Mouse (Mus musculus) brown adipose tissue, adult 24 weeks (tissue): Measurements from ENCODE around the gene Pabpc5. TPM values are rescaled to one million over a fixed set of nuclear protein-coding genes. Genes with fewer than 3 reads are reported as not detected.
A peak's percentile ranks its signal among the peaks of the same experiment; 100 is the strongest.

Experiments used
- H3K27ac ChIP-seq: fragments of 200-500 bp; replicated peaks from 2 replicates; pipeline ENCODE4 v1.5.1; 2012; ENCODE audit warnings: low read depth, mild to moderate bottlenecking, low read length
- H3K4me1 ChIP-seq: fragments of 200-500 bp; 2 replicates; pipeline ENCODE4 v1.6.1; 2012; ENCODE audit warnings: low read length, mixed read lengths; ENCODE audit not compliant: control insufficient read depth, insufficient read depth, insufficient read length
- H3K4me3 ChIP-seq: fragments of 200-500 bp; 2 replicates; pipeline ENCODE4 v1.5.1; 2012; ENCODE audit warnings: low read depth, mild to moderate bottlenecking, low read length, moderate library complexity; ENCODE audit not compliant: insufficient read depth
- polyA plus RNA-seq: library from polyadenylated mRNA; stranded (reverse); fragments of >200 nt; gene quantifications from 2 replicates; pipeline ENCODE4 v1.2.4, GENCODE M21; 2012; ENCODE audit not compliant: missing spikeins, insufficient read depth, insufficient read length

Pabpc5 gene
- not detected in 2 replicates for polyA plus RNA-seq

- Histone ChIP-seq H3K4me1 (no peaks in the 10 kb centered on the region), H3K4me3 (peak within 1 kb of the TSS; percentile 14), H3K27ac (no peak within 1 kb of the TSS)
Measured at GRCm38 (mm10) chrX:119927081-119927571, at the start of gene Pabpc5. Gene Pabpc5, plus strand, starts transcription at chrX:119927196.

GRCm38 (mm10) chrX:119886957-119887593 is 39.9 kb upstream of the Pabpc5 start:
- no peak overlapping the region for H3K27ac ChIP-seq
- H3K4me1 ChIP-seq, result no peaks in the 10 kb centered on the region
- no peak overlapping the region for H3K4me3 ChIP-seq

DNA sequence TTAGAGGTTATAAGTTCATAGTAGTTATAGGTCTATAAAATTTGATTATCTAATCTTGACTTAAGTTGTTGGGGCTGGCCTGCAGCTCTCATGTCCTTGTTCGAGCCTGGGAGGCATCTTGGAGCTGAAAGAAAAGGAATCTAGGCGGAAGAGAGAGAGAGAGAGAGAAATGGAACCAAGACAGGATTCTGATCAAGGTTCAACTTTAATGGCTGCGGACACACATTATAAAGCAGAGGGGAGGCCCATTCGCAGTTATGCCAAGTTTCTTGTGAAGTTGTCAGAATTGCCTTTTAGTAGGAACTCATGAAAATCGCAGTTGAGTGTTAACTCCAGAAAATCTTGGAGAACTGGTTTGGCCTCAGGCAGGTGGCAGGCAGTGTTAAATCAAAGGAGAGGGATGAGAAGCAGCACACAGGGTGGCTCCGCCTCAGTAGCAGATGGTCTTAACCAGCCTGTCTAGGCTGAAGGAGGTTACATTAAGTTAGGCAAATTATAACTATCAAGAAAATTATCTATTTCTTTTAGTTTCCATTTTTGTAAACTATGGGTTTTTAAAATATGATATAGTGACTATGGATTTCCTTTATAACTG is 38.6 kb upstream of the Pabpc5 start:
- no peak overlapping the region for H3K4me3 ChIP-seq
- H3K4me1 ChIP-seq, result no peaks in the 10 kb centered on the region
- no peak overlapping the region for H3K27ac ChIP-seq

DNA sequence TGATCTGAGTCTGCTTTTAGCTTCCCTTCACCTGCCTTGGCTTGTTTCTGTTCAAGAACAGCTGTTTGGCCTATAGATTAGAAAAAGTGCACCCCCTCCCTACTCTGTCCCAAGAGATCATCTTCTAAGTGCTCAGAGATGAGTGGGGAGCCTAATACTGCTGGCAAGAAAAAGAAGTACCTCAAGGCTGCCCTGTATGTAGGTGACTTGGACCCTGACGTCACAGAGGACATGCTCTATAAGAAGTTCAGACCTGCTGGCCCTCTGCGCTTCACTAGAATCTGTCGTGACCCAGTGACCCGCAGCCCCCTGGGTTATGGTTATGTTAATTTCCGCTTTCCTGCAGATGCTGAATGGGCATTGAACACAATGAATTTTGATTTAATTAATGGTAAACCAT is 856 bp downstream of the Pabpc5 start:
- Histone ChIP-seq H3K27ac (no peak overlapping the region), H3K4me3 (no peak overlapping the region), H3K4me1 (no peaks in the 10 kb centered on the region)
